Mouse (Mus musculus) neutrophil, adult 59 days (primary cell): ENCODE results near the gene Sec61a1. TPM values are rescaled to one million over a fixed set of nuclear protein-coding genes. Genes with fewer than 3 reads are reported as not detected.

Experiments
- total RNA-seq, 2 experiments: library from RNA; stranded (reverse); gene quantifications; 1 replicate in 1 of 2; 2 replicates in 1 of 2; pipeline ENCODE4 v1.2.4; 2023

The Sec61a1 gene
- total RNA-seq = 100 to 1,000 TPM; 158 to 159 TPM

GRCm38 (mm10) chr6:88518404-88519263 lies at the start of gene Sec61a1:
Sec61a1 (minus strand) TSS chr6:88518905.

GRCm38 (mm10) chr6:88465181-88465920 lies 53.4 kb downstream of the Sec61a1 start, which contains the start of gene Ruvbl1:
Ruvbl1 (plus strand) TSS chr6:88465409.

Other genes with a start within 250 kb of the Sec61a1 start
- 10 to 100 TPM; 13.7 to 15.3 TPM for gene Eefsec, start 72.4 kb downstream of the Sec61a1 start, total RNA-seq
- gene Ruvbl1, start 53.5 kb downstream of the Sec61a1 start, total RNA-seq = 10 to 100 TPM; 12.8 to 14.0 TPM
- gene Kbtbd12, start 119.0 kb upstream of the Sec61a1 start, total RNA-seq = not detected
- gene Mgll, start 205.5 kb upstream of the Sec61a1 start, total RNA-seq = 10 to 100 TPM; 52.7 to 71.2 TPM